Mouse (Mus musculus) liver, adult 2 months (tissue): ENCODE data around the gene Tmem50b.

Source experiments
- CTCF ChIP-seq: fragments of 200-500 bp; IDR thresholded peaks from 2 replicates; pipeline ENCODE4 v1.5.1; 2011; ENCODE audit warnings: low read depth, low read length, control low read depth
- POLR2A ChIP-seq: fragments of 200-500 bp; IDR thresholded peaks from 2 replicates; pipeline ENCODE4 v1.6.1; 2011; ENCODE audit warnings: low read length, control low read depth; ENCODE audit not compliant: insufficient read depth; ENCODE audit errors: extremely low read depth

GRCm38 (mm10) chr16:91586244-91586643 lies 11.4 kb downstream of the Tmem50b start:
- TF ChIP-seq POLR2A (no peak), CTCF (no peak)
